Mouse (Mus musculus) kidney, adult 2 months (tissue): ENCODE data around the gene Pde1c.

Experiments used
- CTCF ChIP-seq: fragments of 200-500 bp; conservative IDR thresholded peaks from 2 replicates; pipeline ENCODE4 v1.5.1; 2011; ENCODE audit warnings: low read depth, mild to moderate bottlenecking, control low read depth, low read length, moderate library complexity, mixed read lengths; ENCODE audit not compliant: insufficient read depth, insufficient read length
- POLR2A ChIP-seq: fragments of 200-500 bp; IDR thresholded peaks from one replicate; pipeline ENCODE4 v1.6.1; 2011; ENCODE audit warnings: low read depth, low read length, control low read depth

- TF ChIP-seq CTCF (no peak), POLR2A (no peak)
Observed at GRCm38 (mm10) chr6:56130493-56131159, 438.3 kb downstream of the Pde1c start.
